Mouse (Mus musculus): ENCODE measurements around the gene Srpx.

Gene Srpx

DNA sequence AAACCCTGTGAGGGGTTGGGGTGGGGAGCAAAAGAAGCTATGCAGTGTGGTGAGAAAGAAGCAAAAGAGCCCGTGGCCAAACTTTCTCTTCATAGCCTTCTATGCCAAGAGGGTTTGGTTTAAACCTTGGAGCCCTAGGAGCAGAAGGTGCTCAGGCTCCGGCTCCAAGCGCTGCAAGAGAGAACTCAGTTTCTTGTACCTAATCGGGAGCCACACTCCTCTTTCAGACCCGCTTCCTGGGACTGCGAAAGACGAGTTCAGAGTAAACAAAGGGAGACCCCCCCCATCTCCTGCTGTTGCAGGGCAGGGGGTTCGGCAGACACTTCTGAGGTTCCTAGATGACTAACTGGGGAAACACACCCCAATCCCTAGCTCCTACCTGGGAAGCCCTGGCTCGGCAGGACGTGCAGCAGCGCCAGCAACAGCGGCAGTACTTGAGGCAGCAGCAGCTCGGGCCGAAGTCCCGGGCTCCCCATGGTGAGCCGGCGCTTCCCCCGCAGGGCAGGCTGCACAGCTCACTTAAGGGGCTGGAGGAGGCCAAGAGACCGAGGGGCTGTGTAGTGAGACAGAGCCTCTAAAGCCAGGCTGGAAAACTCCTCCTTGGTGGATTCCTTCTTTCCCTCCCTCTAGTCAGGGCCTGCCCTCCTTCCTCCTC, at the start of gene Srpx:
Gene Srpx (minus strand): TSS at position 645 of the 655 bp plus-strand sequence.
- peak; percentile 43 for DNase-seq

DNA sequence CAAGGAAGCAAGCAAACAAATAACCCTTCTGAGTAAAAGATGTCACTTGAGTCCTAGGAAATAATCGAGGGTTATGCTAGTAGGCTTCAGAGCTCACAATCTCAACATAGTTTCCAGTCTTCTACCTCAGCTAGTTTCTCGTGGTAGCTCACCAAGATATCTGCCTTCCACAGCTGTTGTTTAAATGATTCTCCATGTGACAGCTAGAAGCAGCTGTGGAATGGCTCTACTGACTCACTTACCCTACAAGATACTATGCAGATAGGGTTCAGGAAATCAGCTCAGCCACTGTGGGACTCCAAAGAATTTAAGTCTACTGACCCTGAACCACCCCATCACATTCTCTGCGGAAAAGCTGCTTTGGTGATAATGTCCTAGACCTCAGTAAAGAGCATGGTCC, 34.9 kb upstream of the Srpx start:
- no peak for DNase-seq

DNA sequence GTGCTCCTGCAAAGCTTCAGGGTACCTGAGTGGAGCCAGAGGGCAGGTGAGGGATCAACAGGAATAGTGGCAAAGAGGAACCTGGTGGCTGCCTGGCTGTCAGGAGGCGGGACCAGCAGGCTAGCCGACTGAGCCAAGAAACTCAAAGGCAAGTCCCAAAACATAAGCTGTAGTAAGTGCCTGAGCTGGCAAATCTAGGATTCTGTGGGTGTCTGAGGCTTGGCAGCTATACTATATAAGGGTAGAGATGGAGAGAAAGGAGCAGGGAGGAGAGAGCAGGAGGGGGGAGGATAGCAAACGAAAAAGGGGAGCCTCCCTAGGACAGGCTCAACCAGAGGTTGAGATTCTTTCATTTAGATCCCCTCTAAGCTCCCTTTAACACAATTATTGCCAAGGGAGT, 1.7 kb downstream of the Srpx start:
- no peak for DNase-seq

DNA sequence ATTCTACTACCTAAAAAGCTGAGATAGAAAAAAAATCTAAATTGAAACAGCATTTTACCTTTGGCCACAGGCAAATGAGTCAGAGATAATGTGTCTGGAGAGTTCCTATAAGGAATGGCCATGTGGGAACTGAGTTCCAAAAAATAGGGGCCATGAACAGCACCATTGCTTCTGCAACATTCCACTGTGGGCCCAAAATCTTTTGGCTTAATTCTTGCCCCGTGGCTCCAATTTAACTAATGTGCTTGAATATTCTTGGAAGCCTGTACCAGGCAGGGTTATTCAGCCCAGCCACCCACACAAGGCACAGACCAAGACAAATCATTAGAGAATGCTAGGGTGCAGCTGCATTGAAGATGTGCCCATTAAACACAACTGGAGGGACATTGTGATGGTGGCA, 6.8 kb downstream of the Srpx start:
- no peak for DNase-seq

DNA sequence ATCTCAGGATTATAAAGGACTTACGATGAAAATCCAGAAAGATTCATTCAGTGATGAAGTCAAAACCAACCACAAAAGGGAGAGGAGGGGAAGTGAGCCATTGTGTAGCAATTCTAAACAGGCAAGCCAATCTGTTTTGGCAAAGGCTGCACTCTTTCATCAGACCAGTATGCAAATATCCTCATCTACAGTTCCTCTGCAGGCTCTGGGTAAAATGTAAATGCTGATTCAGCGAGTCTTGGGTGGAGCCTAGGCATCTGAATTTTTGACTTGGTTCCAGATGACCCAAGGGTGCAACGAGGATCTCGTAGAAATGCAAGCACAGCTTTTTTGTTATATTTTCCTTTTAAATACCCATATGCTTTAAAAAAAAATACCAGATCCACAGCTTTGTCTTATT, 9.0 kb downstream of the Srpx start:
- no peak for DNase-seq

DNA sequence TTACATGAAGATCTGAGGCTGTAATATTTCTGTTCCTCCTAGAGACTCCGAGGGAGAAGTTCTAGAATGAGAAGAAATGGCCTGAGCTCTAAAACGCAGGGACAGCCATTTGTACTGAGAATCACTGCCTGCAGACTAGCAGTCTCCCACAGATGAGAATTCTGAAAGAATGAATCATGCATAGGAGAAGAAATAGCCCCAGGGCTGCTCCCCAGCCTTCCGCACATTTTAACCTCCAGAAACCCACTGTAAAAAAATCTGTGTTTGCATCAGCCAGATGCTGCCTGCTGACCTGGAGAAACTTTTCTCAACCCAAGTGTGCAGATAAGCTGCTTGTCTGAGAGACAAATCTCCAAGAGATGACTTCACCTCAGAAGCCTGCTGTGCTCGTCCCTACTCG, 12.0 kb downstream of the Srpx start:
- DNase-seq: no peak

DNA sequence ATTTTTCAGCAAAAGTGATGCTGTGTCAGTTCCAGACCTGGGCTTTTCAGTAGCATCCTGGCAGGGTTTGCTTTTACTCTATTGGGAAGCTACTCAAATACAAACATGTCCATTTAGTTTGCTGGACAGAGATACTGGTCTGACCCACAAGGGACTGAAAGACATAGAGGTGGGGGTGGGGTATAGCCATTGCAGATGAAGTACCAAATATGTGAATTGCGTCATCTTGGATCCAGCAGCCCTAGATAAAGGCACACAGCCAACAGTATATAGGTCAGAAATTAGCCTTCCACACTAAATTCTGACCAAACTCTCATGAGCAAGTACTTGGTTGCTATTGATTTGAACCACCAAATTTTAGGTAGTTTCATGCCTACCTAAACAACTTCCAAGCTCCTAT, 14.8 kb downstream of the Srpx start:
- no peak for DNase-seq

DNA sequence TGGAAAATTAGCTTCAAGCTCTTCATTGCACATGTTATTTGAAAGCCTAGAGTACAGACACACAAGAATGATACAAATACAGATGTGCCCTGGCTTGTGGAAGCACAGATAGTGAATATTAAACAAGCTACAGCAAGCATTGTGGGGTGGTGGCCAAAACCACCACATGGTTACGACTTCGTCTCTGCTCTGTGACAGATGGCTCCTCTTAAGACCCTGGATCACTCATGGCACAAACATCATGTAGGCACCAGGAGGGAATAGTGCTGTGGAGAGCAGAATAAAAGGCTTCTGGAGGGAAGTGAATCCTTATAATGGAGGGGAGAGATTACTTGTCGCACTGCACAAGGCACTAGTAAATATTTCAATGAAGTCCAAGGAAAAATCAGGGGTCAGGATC, 21.7 kb downstream of the Srpx start:
- DNase-seq: no peak

DNA sequence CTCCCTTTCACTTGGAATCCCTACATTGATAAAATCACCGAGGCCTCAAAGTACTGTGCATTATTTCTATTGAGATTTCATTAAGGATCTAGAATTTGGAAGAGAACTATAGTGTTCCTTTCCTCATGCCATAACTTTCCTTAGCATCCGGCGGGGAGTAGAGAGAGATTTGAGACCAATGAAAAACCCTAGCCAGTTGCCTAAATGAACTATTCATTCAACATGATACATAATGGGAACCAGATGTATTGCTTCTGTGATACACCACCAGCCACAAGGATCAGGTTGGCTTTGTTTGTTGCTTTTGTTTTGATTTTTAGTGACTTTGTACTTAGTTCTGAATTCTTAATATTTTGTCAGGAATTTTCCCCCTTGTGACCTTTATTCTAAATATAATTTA, 37.1 kb downstream of the Srpx start:
- DNase-seq: no peak

DNA sequence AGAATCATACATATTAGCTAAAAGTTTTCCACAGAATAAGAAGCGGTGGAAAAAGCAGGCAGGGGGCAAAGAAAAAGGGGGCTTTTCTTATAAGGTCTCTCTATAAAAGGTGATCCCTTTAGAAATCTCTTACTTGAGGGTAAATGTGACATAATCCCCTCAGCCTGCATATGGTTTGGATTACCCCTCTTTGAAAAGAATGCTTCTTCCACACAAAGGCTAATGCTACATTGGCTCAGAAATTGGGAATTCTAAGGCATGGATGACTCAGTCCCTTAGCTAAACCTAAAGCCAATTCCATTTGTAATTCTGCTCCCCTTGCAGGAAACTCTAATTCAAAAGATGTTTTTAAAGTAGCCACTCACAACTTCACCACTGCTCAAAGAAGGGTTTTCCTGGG, 37.5 kb downstream of the Srpx start:
- no peak for DNase-seq

DNA sequence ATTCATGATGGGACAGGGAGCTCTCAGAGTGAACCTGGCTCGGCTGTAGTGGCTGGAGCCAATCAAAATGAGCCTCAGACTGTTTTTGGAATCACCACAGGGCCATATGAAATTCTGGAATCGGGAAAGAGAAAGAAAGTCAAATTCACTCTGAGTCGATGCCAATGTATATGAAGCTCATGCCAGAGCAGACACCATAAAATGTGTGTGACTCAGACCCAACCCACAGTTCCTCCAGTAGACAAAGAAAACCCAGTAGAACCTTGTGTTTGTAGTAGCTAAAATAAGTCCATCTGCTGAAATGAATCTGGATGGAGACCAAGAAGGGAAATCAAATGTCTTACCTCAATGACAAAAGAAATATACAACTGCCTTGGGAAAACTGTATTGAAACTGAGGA, 43.5 kb downstream of the Srpx start:
- DNase-seq: no peak

DNA sequence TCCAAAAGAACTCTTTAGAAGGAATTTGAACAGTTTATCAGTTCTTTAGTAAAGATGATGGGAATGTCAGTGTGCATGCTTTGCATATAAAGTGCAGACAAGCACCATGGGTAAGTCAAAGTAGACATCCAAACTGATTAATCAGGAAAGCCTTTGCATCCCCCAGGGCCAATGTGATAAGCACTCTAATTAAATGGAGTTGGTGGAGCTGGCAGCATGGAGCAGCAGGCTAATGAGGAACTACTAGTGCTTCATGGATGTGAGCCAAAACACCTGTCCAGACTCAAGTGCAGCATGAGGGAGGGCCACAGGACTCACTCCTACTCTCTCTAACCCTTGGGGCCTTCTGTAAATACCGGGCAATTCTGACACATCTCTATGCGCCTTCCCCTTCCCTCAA, 46.0 kb downstream of the Srpx start:
- DNase-seq: peak; percentile 21

DNA sequence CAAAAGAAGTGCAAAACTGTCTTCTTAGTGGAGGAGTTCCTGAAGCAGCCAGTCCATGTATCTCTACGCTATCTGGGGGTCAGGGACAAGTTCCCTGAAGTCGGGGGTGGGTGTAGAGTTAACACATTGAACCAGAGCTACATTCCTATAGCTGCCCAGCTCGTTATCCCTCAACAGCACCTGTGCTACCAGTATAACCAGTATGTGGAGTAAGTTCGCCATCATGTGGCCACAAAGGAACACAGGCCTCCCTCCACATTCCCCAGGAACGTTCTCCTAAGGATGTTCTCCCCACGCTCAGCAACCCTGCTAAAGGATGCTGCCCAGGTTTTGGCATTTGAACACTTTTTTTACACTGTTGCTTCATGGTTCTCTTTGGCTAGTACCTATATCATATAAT, 46.8 kb downstream of the Srpx start:
- DNase-seq: peak; percentile 22

DNA sequence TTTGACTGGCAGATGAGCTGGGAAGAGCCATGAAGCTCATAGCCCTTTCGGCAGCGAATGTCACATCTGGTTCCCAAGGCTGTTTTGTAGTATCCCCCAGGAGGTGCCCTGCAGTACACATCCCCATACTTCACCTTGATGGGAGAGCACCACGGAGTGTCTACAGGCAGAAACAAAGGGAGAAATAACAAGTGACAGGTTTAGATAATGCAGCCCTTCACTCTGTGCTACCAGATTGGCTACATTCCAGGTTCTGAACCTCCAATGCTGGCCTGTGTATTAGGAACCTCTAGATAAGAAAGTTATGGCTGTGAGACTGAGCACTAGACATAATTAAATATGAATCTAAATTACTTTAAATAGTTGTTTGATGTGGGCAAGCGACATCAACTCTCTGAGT, 48.1 kb downstream of the Srpx start:
- DNase-seq: no peak

DNA sequence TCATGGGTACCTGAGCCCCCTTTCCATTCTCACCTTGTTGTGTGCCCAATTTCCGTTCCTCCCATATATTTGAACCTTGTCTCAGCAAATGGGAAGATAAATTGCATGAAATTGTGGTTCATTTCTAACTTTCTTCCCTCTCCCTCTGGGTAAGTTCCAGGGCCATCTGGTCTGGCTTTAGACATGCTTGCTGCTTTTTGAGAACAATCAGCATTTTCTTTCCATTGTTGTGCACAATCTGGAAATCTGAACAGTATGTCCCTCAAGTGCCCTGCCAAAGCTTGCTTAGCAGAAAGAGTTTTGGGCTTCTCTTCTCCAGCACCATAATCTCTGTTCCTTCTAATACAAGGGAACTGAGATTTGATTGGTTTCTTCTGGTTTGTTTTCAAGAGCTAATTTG, 53.7 kb downstream of the Srpx start:
- DNase-seq: no peak

DNA sequence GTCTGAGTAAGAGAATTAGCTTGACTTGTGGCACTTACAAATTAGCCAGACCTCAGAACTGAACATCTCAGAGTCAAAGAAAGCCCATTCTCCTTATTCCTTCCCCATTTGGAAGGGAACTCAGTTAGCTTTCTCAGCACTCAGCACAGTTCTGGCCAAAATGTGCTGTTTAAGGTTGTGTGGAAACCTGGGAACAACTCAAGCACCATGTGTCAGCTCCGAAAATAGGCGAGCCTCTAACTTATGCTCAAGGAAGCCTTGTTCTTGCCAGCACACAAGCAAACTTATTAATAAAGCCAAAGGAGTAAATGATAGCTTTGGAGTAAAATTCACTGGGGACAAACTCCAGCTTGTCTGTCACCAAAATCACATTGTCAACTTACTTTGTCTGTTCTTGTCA, 54.1 kb downstream of the Srpx start:
- DNase-seq: no peak

DNA sequence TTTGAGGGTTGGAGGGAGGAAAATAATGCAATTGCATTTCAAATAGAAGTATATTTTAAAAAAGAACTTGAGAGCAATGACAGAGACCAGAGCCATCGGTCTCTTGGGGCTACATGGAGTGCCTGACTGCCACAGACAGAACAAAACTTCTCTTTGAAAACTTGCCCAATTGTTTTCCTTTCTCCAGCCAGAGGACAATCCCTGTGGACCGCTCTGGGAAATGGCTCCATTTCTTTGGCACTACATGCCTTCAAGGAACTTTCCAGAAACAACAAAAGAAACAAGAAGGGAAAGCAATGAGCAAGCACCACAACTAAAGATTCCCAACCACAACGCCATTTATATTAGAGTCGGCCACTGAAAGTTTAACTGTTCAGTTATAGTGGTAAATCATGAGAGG, 55.3 kb downstream of the Srpx start:
- DNase-seq: no peak

DNA sequence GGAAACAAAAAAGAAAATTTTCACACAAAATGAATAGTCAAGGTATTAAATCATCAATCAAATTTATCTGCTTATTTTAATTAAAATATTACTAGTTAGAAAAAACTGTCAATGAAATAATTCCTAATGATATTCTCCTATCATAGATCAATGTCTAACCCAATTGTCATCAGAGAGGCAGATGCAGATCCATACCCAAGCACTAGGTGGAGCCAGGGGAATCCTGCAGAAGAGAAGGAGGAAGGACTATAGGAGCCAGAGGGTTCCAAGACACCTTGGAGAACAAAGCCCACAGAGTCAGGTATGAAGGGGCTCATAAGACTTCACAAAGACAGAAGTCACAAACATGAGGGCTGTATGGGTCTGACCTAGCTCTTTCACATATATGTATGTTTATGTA, 82.8 kb downstream of the Srpx start:
- peak; percentile 1 for DNase-seq

DNA sequence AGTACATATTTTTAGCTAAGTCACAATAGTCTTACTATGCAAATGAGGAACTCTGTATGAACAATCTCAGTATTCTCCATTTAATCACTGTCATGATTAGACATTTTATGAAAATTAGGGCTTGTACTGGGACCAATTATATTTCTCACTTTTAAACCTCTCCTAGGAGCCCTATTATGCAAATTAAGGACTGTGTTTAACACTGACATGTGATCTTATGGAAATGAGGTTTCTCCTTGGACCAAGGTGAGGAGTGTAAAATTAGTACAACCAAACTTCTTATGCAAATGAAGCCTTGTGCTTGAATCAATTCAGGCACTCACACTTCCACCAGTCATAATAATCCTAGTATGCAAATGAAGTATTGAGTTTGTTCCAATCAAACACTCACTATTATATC, 107.3 kb downstream of the Srpx start:
- no peak for DNase-seq

DNA sequence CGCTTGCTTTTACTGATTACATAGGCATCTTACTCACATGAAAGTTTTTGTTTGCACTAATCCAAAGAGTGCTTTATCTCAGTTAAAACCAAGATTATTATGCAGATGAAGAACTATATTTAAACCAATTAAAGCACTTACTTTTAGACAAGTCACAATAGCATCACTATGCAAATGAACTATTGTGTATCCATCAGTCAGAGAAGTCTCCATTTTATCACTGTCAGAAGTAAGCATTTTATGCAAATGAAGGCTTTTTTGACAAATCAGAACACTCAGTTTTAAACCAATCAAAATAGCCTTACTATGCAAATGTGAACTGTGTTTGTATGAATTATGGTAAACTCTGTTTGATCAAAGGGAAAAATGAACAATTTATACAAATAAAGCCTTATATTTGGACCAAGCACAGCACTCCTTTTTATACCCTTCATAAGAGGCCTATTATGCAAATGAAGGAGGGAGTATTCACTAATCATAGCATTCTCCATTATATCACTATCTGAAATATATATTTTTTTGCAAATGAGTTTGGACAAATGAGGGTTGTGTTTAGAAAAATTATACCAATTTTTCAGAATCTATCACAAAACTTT, 109.7 kb downstream of the Srpx start:
- no peak for DNase-seq

DNA sequence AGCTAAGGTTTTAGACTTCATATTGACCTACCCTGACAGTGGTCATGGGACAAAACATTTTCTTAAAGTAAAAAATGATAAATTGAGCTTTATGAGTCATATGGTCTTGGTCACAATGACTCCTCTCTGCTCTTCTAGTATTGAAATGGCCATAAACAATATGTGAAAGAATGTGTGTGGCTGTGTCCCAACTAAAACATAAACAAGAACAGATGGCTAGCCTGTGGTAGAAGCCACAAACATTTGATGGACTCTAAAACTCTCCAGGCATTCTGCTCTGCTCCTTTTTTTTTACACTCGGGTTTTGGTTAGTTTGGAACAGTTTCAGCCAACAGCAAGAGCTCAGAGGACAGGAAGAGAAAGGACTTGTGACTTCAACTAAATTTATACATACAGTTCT, 111.6 kb downstream of the Srpx start:
- DNase-seq: no peak

DNA sequence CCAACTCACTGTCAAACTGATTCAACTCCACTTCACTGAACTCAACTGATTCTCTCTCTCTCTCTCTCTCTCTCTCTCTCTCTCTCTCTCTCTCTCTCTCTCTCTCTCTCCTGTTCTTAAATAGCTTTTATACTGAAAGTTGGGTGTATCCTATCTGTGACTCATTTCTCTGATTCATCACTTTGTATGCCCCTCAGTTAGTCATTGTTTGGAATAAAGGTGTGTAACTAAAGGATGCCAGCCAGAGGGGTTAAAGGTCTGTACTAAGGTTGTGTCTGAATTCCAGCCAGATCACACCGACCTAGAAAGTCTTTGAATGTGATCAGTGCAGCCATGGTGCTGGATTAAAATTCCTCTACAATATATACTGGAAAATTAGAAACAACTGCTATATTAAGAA, 116.8 kb downstream of the Srpx start:
- DNase-seq: no peak
